Mouse (Mus musculus) hindbrain, embryonic 15.5 days (tissue): ENCODE data around the gene Yeats4. TPM values are rescaled to one million over a fixed set of nuclear protein-coding genes. Genes with fewer than 3 reads are reported as not detected.
"Not testable (repeated sequence)": the region's sequence is repeated elsewhere in the genome, so short reads cannot be mapped to it uniquely, and the experiment has no call there.

Source experiments
- ATAC-seq: fragments of 200-750 bp; cut with Nextera tagmentation; 2 replicates; pipeline ENCODE4 v1.8.0; 2017; ENCODE audit warnings: low read depth, moderate number of reproducible peaks, moderate TSS enrichment; ENCODE audit not compliant: low FRiP score
- H3K27ac ChIP-seq: fragments of 300-500 bp; sonication (generic); replicated peaks from 2 replicates; pipeline ENCODE4 v1.5.1; 2015; ENCODE audit warnings: mild to moderate bottlenecking, inconsistent platforms
- H3K27me3 ChIP-seq: fragments of 300-500 bp; sonication (generic); 2 replicates; pipeline ENCODE4 v1.6.1; 2015; ENCODE audit warnings: control low read depth, inconsistent platforms
- H3K36me3 ChIP-seq: fragments of 300-500 bp; sonication (generic); 2 replicates; pipeline ENCODE4 v1.6.1; 2015; ENCODE audit warnings: control low read depth, inconsistent platforms
- H3K4me1 ChIP-seq: fragments of 300-500 bp; sonication (generic); replicated peaks from 2 replicates; pipeline ENCODE4 v1.6.1; 2015; ENCODE audit warnings: control low read depth, inconsistent platforms
- H3K4me2 ChIP-seq: fragments of 300-500 bp; sonication (generic); 2 replicates; pipeline ENCODE4 v1.6.1; 2015; ENCODE audit warnings: moderate library complexity, mild to moderate bottlenecking, inconsistent platforms
- H3K4me3 ChIP-seq: fragments of 300-500 bp; sonication (generic); 2 replicates; pipeline ENCODE4 v1.5.1; 2015; ENCODE audit warnings: mild to moderate bottlenecking, inconsistent platforms
- H3K9ac ChIP-seq: fragments of 300-500 bp; sonication (generic); 2 replicates; pipeline ENCODE4 v1.6.1; 2015; ENCODE audit warnings: inconsistent platforms
- H3K9me3 ChIP-seq: fragments of 300-500 bp; sonication (generic); 2 replicates; pipeline ENCODE4 v1.6.1; 2016; ENCODE audit warnings: control low read depth, inconsistent platforms
- WGBS: fragments of 180-500 bp; shearing (Covaris S2); methylation state at CpG from one replicate; pipeline ENCODE4 v1.1.7; 2015; 5-methylcytosine and 5-hydroxymethylcytosine counted together
- polyA plus RNA-seq: library from polyadenylated mRNA; unstranded; fragments of >200 nt; fragmentation: Nextera tagmentation; extraction: Ambion mirVana; gene quantifications from 2 replicates; pipeline ENCODE4 v1.2.1, GENCODE M21; 2015

The Yeats4 gene
- polyA plus RNA-seq, 1 experiment from 2014 or later = 99.3 TPM

GRCm38 (mm10) chr10:117217246-117217840 lies 7.0 kb downstream of the Yeats4 start:
- Histone ChIP-seq H3K9me3 (no peaks in the 10 kb centered on the region), H3K27me3 (no peaks in the 10 kb centered on the region), H3K9ac (no peak overlapping the region), H3K4me2 (no peak overlapping the region), H3K36me3 (peaks cover 67% of the 10 kb centered on the region), H3K4me3 (no peak overlapping the region), H3K27ac (no peak overlapping the region), H3K4me1 (peaks cover 2% of the 10 kb centered on the region)
- ATAC-seq = no peak
- WGBS = 82% methylated on average over 20 of the region's 20 CpGs

- WGBS = 68% methylated on average over 5 of the region's 5 CpGs
- Histone ChIP-seq H3K27ac (no peak overlapping the region), H3K9me3 (no peaks in the 10 kb centered on the region), H3K36me3 (peaks cover 61% of the 10 kb centered on the region), H3K4me3 (no peak overlapping the region), H3K9ac (no peak overlapping the region), H3K27me3 (no peaks in the 10 kb centered on the region), H3K4me1 (no peaks in the 10 kb centered on the region), H3K4me2 (no peak overlapping the region)
- no peak for ATAC-seq
These were observed 7.5 kb downstream of the Yeats4 start for GRCm38 (mm10) chr10:117216793-117217192.

GRCm38 (mm10) chr10:117216132-117216495 lies 8.2 kb downstream of the Yeats4 start:
- H3K4me3 ChIP-seq = no peak overlapping the region
- H3K9ac ChIP-seq = no peak overlapping the region
- H3K36me3 ChIP-seq = peaks cover 55% of the 10 kb centered on the region
- no peak overlapping the region for H3K27ac ChIP-seq
- H3K4me1 ChIP-seq = no peaks in the 10 kb centered on the region
- no peaks in the 10 kb centered on the region for H3K27me3 ChIP-seq
- no peaks in the 10 kb centered on the region for H3K9me3 ChIP-seq
- 97% methylated on average over 9 of the region's 9 CpGs for WGBS
- no peak for ATAC-seq
- H3K4me2 ChIP-seq = no peak overlapping the region

GRCm38 (mm10) chr10:117215409-117216131 lies 8.7 kb downstream of the Yeats4 start:
- no peaks in the 10 kb centered on the region for H3K4me1 ChIP-seq
- no peak overlapping the region for H3K4me3 ChIP-seq
- H3K27me3 ChIP-seq = no peaks in the 10 kb centered on the region
- H3K4me2 ChIP-seq = no peak overlapping the region
- H3K36me3 ChIP-seq = peaks cover 53% of the 10 kb centered on the region
- ATAC-seq = no peak
- no peak overlapping the region for H3K27ac ChIP-seq
- 92% methylated on average over 25 of the region's 25 CpGs for WGBS
- H3K9ac ChIP-seq = no peak overlapping the region
- H3K9me3 ChIP-seq = no peaks in the 10 kb centered on the region

- H3K9ac ChIP-seq = no peak overlapping the region
- H3K27ac ChIP-seq = no peak overlapping the region
- H3K36me3 ChIP-seq = peaks cover 16% of the 10 kb centered on the region
- no peaks in the 10 kb centered on the region for H3K9me3 ChIP-seq
- no peak overlapping the region for H3K4me2 ChIP-seq
- 90% methylated on average over 6 of the region's 6 CpGs for WGBS
- H3K4me1 ChIP-seq = peaks cover 4% of the 10 kb centered on the region
- no peak for ATAC-seq
- no peaks in the 10 kb centered on the region for H3K27me3 ChIP-seq
- no peak overlapping the region for H3K4me3 ChIP-seq
These were observed 13.3 kb downstream of the Yeats4 start for GRCm38 (mm10) chr10:117211023-117211422.

GRCm38 (mm10) chr10:117209469-117209938 lies 14.8 kb downstream of the Yeats4 start:
- Histone ChIP-seq H3K4me1 (peaks cover 4% of the 10 kb centered on the region), H3K4me2 (peak overlapping the region; percentile 57), H3K9ac (no peak overlapping the region), H3K9me3 (no peaks in the 10 kb centered on the region), H3K4me3 (peak overlapping the region; percentile 34), H3K36me3 (peaks cover under 1% of the 10 kb centered on the region; the same call in 1 of the 2 replicates), H3K27ac (no peak overlapping the region), H3K27me3 (no peaks in the 10 kb centered on the region)
- peak; percentile 51; the same call in 1 of the 2 replicates for ATAC-seq
- 18% methylated on average over 11 of the region's 11 CpGs for WGBS

- not testable (repeated sequence) for ATAC-seq, H3K9me3 ChIP-seq, H3K36me3 ChIP-seq, H3K4me1 ChIP-seq, H3K9ac ChIP-seq, H3K27me3 ChIP-seq, H3K4me2 ChIP-seq, H3K4me3 ChIP-seq, H3K27ac ChIP-seq
- WGBS = 93% methylated on average over 6 of the region's 6 CpGs
These were observed 15.5 kb downstream of the Yeats4 start for GRCm38 (mm10) chr10:117208787-117209186.

GRCm38 (mm10) chr10:117208221-117208620 lies 16.1 kb downstream of the Yeats4 start:
- ATAC-seq = no peak
- H3K9ac ChIP-seq = no peak overlapping the region
- WGBS = 82% methylated on average over 15 of the region's 15 CpGs
- peaks cover 4% of the 10 kb centered on the region for H3K4me1 ChIP-seq
- no peak overlapping the region for H3K4me2 ChIP-seq
- no peak overlapping the region for H3K27ac ChIP-seq
- no peaks in the 10 kb centered on the region for H3K36me3 ChIP-seq
- no peak overlapping the region for H3K4me3 ChIP-seq
- H3K9me3 ChIP-seq = no peaks in the 10 kb centered on the region
- no peaks in the 10 kb centered on the region for H3K27me3 ChIP-seq

- 97% methylated on average over 3 of the region's 3 CpGs for WGBS
- Histone ChIP-seq H3K9me3 (no peaks in the 10 kb centered on the region), H3K9ac (no peak overlapping the region), H3K27me3 (no peaks in the 10 kb centered on the region), H3K36me3 (no peaks in the 10 kb centered on the region), H3K4me3 (no peak overlapping the region), H3K4me1 (peaks cover 4% of the 10 kb centered on the region), H3K27ac (no peak overlapping the region), H3K4me2 (no peak overlapping the region)
- ATAC-seq = no peak
These were observed 18.2 kb downstream of the Yeats4 start for GRCm38 (mm10) chr10:117206070-117206469.

- 75% methylated on average over 2 of the region's 2 CpGs for WGBS
These were observed 20.7 kb downstream of the Yeats4 start for GRCm38 (mm10) chr10:117203558-117203981.

GRCm38 (mm10) chr10:117202981-117203557 lies 21.2 kb downstream of the Yeats4 start:
- no peaks in the 10 kb centered on the region for H3K36me3 ChIP-seq
- H3K27me3 ChIP-seq = no peaks in the 10 kb centered on the region
- 79% methylated on average over 17 of the region's 17 CpGs for WGBS
- no peaks in the 10 kb centered on the region for H3K4me1 ChIP-seq
- no peak overlapping the region for H3K9ac ChIP-seq
- no peak overlapping the region for H3K27ac ChIP-seq
- no peak overlapping the region for H3K4me2 ChIP-seq
- no peak for ATAC-seq
- H3K9me3 ChIP-seq = no peaks in the 10 kb centered on the region
- no peak overlapping the region for H3K4me3 ChIP-seq

More at GRCm38 (mm10) chr10:117203558-117203981, 20.7 kb downstream of the Yeats4 start:
- Histone ChIP-seq H3K4me2 (no peak overlapping the region), H3K4me3 (no peak overlapping the region), H3K9ac (no peak overlapping the region), H3K36me3 (no peaks in the 10 kb centered on the region), H3K27ac (no peak overlapping the region), H3K9me3 (no peaks in the 10 kb centered on the region), H3K4me1 (no peaks in the 10 kb centered on the region), H3K27me3 (no peaks in the 10 kb centered on the region)
- no peak for ATAC-seq

- no peak overlapping the region for H3K9ac ChIP-seq
- H3K9me3 ChIP-seq = no peaks in the 10 kb centered on the region
These were observed 24.6 kb downstream of the Yeats4 start for GRCm38 (mm10) chr10:117199701-117200100.

More at GRCm38 (mm10) chr10:117199701-117200100, 24.6 kb downstream of the Yeats4 start:
- H3K4me1 ChIP-seq = no peaks in the 10 kb centered on the region
- WGBS = 40% methylated on average over 3 of the region's 3 CpGs
- H3K27ac ChIP-seq = no peak overlapping the region
- no peaks in the 10 kb centered on the region for H3K27me3 ChIP-seq
- no peaks in the 10 kb centered on the region for H3K36me3 ChIP-seq
- ATAC-seq = no peak
- H3K4me3 ChIP-seq = no peak overlapping the region
- no peak overlapping the region for H3K4me2 ChIP-seq
